Mouse (Mus musculus) right cerebral cortex, adult 2 months (tissue): ENCODE measurements at regions not wholly inside any gene's neighbourhood (a gene's known extent, or its start where the extent isn't known, plus 50 kb on each side); places are given as distances from the start of the nearest gene placed in this dataset.
A peak's percentile ranks its signal among the peaks of the same experiment; 100 is the strongest.

ENCODE experiments used
- DNase-seq, 2 experiments: peaks; one replicate each; pipeline ENCODE4 v3.0.0; 2021 to 2022; ENCODE audit warnings: low spot score in 2 of 2

GRCm38 (mm10) chr9:63896073-63896807 lies 125.6 kb downstream of the Smad6 start:
- no peak for DNase-seq

- no peak for DNase-seq
Observed at GRCm38 (mm10) chr9:63892235-63892971, 129.5 kb downstream of the Smad6 start.

- DNase-seq, result no peak
Observed at GRCm38 (mm10) chr9:63890717-63891116, 131.1 kb downstream of the Smad6 start.

- no peak for DNase-seq
Observed at GRCm38 (mm10) chr9:63889570-63889969, 131.8 kb upstream of the Smad3 start.

GRCm38 (mm10) chr9:63884971-63885370 lies 127.2 kb upstream of the Smad3 start:
- no peak for DNase-seq

GRCm38 (mm10) chr9:63883738-63884520 lies 126.1 kb upstream of the Smad3 start:
- DNase-seq, result no peak

GRCm38 (mm10) chr9:63881692-63882091 lies 123.9 kb upstream of the Smad3 start:
- no peak for DNase-seq

- DNase-seq, result peak in 1 of 2 experiments; percentile 32
Observed at GRCm38 (mm10) chr9:63881261-63881563, 123.4 kb upstream of the Smad3 start.

GRCm38 (mm10) chr9:63880487-63881260 lies 122.9 kb upstream of the Smad3 start:
- no peak for DNase-seq

- DNase-seq, result no peak
Observed at GRCm38 (mm10) chr9:63879710-63880428, 122.1 kb upstream of the Smad3 start.

- DNase-seq, result no peak
Observed at GRCm38 (mm10) chr9:63877864-63878263, 120.1 kb upstream of the Smad3 start.

GRCm38 (mm10) chr9:63876886-63877285 lies 119.1 kb upstream of the Smad3 start:
- DNase-seq, result no peak

- DNase-seq, result no peak
Observed at GRCm38 (mm10) chr9:63876023-63876422, 118.2 kb upstream of the Smad3 start.

- no peak for DNase-seq
Observed at GRCm38 (mm10) chr9:63875193-63875592, 117.4 kb upstream of the Smad3 start.

- DNase-seq, result no peak
Observed at GRCm38 (mm10) chr9:63864350-63864749, 106.6 kb upstream of the Smad3 start.

GRCm38 (mm10) chr9:63863328-63863727 lies 105.5 kb upstream of the Smad3 start:
- DNase-seq, result no peak

GRCm38 (mm10) chr9:63862427-63862826 lies 104.6 kb upstream of the Smad3 start:
- DNase-seq, result no peak

- no peak for DNase-seq
Observed at GRCm38 (mm10) chr9:63861418-63861817, 103.6 kb upstream of the Smad3 start.

GRCm38 (mm10) chr9:63860196-63860595 lies 102.4 kb upstream of the Smad3 start:
- no peak for DNase-seq

- peak; percentile 69 to 74 for DNase-seq
Observed at GRCm38 (mm10) chr9:63856065-63856736, 98.4 kb upstream of the Smad3 start.

- peak in 1 of 2 experiments; percentile 32 for DNase-seq
Observed at GRCm38 (mm10) chr9:63851809-63852208, 94.0 kb upstream of the Smad3 start.
